Mouse (Mus musculus) layer of hippocampus, adult 9-10 months (tissue): ENCODE measurements around the gene Gm20388.
"Not testable (repeated sequence)": the region's sequence is repeated elsewhere in the genome, so short reads cannot be mapped to it uniquely, and the experiment has no call there.

Experiments used
- DNase-seq: peaks from one replicate; pipeline ENCODE4 v3.0.0; 2022; ENCODE audit warnings: low spot score

Gm20388 gene

DNA sequence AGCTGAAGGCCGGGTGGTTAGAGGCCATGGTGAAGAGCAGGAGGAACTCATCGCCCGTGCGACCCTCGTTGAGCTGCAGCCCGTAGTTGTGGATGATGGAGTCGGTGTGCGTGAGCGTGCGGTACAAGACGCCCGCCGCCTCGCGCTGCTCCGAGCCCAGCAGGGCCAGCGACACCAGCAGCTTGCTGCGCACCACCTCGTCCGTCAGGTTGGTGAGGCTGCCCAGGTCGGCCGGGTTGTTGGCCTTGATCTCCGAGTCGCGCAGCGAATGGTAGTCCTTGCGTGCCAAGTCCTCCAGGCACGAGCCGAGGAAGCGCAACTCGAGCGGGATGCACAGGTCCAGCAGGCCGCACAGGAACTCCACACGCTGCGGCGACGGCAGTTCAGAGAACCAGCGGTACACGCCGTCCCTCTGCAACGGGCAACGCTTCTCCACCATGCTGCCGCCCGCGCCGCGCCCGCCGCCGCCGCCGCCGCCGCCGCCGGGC lies 1741.3 kb downstream of the Gm20388 start:
- no peak for DNase-seq

DNA sequence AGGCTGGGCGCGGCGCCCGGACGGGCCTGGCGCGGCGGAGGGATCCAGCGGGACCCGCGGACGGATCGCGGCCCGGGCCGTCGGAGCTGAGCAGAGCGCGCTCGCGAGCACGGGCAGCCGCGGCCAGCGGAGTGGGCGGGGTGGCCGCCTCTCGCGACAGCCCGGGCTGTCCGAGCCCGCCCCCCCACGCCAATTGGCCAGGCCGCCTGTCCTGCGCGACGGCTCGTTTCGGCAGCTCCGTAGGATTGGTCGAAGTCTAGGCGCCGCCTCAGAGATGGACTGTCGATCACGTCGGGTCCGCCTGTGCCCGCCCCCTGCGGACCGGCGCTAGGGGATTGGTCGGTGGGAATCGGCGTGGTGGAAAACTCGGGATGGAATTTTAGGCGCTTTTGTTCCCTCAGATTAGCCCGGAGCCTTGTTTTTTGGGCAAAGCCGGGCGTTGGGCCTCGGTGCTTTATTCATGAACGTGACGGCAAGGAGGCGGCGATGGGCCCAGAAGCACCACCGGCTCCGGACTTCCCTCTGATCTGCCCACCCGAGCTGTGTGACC lies 1742.2 kb downstream of the Gm20388 start, which contains the start of gene Zcchc14:
TSS of gene Zcchc14 (minus strand) at position 128 of the 550 bp plus-strand sequence.
- DNase-seq, result peak; percentile 94

DNA sequence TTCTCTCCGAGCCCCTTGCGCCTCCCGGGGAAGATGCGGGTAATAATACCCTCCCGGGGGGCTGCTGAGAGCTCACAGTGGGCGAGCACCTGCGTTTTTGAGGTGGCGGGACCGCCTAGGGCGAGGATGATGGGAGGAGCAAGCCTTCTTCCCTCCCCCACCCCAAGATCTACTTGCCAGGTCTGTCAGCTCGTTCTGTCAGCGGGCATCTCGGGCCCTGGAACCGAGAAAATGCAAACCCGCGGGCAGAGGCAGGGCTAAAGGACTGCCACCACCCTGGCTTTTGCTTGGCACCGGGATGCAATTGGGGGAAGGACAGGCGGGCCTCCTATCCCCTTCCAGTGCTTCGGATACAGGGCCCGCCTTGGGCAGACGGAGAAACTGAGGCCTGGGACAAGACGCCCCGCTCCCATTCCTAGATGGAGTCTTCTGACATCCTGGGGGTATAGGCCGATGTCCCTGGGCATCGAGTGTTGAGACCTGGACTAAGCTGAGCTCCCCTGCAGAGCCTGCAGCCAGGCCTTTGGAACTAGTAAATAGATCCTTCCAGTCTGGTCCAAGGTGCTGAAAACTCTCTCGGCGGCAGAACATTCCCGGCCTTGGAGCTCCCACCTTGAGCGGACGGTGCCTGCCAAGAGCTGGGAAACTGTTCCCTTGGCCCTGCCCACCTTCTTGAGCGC lies 1742.8 kb downstream of the Gm20388 start:
- no peak for DNase-seq

DNA sequence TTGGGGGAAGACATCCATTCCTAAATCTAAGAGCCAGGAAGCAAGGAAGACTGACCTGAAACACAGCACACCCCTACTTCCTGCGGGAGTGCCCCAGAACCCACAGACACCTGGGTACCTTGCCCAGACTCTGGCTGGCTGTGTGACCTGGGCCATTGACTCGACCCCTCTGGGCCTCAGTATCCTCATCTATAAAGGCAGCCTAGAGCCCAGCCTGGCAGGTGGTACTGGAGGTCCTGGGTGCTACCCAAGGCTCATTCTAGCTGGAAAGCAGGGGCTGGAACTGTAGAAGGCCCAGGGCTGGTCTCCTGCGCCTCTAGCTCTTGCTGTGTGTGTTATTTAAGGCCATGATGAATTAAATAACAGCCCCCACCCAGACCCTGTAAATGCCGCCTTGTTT lies 1743.5 kb downstream of the Gm20388 start:
- no peak for DNase-seq

DNA sequence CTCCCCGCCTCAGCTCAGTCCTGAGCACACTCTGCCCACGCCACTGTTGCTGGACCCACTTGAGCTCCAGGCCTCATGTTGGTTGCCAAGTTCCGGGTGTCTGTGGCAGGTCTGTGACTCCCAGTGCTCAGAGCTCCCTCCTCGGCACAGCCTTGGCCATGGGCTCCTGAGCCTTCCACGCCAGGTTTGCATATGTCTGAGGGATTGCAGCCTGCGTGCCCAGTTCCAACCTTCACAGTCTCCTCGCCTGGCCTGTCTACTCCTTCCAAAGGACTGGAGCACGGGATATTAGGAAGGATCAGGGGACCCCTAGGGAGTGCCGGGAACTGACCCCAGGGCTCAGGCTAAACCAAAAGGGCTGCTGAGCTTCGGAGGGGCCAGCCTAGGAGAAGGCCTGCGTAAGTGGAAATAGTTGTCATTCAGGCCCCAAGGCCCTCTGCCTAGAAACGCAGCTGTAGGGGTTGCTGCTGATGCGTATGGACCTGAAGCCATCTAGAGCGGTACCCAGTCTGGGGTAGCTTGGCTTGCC lies 1744.4 kb downstream of the Gm20388 start:
- no peak for DNase-seq

DNA sequence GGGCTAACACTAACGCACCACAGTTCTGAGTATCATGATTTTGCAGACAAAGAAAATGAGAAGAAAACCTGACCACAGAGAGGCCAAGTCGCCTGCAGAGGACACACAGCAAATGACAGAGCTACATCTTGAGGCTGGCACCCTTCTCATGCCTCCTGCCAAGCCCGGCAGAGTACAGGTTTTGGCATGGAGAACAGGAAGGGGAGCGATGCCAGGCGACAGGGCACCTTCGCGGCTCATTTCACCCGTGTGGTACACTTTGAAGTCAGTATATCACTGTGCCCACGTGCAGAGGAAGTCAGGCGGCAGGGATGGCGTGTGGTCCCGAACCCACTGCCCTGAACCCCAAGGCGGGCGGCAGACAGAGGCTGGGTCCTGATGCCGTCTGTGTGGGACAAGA lies 1750.0 kb downstream of the Gm20388 start:
- no peak for DNase-seq

DNA sequence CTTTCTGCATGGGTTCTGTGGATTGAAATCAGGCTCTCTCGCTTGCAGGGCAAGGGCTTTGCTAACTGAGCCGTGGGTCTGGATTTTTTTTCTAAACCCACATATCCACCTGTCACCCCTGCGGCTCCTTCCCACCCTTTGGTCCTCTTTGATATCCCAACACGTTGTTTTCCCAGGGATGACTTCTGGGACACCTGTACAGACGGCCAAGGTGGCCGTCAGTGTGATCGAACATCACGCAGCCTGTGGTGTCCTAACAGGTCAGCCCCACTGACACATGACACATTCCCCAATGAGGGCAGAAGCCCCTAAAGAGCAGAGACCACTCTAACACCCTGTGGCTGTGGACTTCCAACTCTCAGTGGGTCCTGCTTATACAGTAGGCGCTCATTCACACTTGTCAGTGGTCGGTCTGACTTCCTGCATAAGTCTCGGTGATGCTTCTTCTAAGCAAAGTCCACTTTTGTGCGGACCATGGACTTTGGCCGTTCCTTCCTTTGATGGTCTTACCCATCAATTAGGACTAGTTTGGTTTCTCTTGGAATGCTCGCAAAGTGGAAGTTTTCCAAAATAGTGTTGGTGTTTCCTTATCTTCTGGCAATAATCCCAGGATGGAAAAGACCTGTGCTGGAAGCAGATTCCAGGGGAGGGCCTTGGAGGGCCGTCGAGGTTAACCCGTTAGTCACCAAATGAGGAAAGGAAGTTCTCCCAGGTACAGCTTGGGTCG lies 1751.2 kb downstream of the Gm20388 start:
- no peak for DNase-seq

DNA sequence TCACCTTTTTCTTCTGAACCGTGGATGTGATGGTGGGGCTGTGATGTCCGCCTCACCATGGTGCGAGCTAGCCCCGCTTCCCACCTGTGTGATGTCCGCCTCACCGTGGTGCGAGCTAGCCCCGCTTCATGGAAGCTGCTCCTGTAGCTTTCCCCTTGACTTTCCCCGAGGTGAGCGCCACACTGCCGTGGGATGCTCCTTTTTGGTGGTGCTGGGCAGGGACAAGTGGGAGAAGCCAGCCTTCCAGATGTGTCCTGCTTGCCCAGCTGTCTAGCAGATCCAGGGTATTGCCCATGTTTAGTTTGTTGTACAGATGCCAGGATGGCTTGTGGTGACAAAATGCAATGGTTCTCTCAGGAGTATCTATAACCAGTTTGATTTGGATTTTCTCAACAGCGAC lies 1752.5 kb downstream of the Gm20388 start:
- DNase-seq, result no peak

DNA sequence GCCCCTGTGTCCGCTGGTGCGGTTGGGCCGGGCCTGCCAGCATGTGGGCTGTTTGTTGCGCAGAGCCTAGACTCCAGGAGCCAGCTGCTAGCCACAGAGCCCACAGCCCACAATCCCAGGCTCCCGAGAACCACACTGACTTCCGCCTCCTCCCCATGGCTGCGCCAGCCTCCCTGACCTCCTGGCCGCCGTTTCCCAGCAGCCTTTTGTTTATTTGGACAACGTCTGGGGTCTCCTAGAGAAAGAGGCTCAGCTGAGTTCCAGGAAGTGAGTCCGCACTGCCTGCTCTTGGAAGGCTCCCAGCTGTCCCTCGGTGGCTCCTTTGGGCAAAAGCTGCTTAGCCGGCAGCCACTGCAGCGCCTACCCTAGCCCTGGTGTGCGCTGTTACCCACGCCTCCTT lies 1754.7 kb downstream of the Gm20388 start:
- DNase-seq, result no peak

DNA sequence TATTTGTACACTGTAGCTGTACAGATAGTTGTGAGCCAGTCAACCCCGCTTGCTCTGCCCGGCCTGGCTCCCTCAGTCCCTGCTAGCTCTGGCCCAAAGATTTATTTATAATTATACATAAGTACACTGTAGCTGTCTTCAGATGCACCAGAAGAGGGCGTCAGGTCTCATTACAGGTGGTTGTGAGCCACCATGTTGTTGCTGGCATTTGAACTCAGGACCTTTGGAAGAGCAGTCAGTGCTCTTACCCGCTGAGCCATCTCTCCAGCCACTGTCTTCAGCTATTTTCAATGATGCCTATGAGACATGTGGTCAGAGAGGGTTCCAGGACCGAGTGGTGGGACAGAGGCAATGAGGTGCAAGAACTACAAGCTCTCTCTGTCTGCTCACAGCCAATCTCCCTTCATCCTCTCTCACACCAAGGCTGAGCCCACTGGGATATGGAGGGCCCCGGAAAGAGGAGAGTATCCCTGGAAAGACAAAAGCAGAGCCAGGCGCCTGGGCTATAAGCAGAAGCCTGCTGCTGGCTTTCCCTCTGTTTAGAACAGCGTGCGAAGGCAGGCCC lies 1757.4 kb downstream of the Gm20388 start:
- not testable (repeated sequence) for DNase-seq

DNA sequence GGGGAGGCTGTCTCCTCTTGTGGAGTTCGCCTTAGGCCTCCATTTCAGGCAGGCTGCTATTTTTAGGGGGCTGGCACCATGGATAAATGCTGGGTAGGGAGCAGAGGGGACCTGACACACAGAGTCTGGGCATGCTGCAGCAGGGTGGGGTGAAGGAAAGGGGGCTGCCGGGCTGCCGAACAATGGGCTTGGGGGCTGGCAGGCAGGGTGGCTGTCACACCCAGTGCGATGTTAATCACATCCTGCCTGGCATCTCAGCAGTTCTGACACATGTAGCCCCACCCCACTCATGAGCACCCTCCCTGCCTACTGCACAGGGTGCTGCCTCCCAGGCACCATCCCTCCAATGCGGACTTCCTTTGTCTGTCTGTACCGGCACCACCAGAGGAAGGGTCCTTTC lies 1757.9 kb downstream of the Gm20388 start:
- DNase-seq, result no peak

DNA sequence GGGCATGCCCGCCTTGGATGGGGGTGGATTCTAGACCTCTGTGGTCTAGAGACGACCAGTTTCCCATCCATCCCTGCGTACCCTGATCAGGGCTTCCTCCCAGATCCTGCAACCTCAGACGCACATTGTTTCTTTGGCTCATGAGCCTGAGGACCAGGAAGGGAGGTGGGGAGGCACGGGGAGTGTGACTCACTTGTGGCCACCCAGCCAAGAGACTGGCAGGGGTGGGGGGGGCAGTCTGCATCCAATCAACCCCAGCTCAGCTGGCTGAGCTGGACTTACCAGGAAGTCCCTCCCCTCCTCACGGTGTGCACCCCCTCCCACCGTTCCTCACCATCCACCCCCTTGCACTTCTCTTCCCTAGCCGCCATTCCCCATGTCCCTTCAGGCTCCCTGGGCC lies 1758.6 kb downstream of the Gm20388 start:
- DNase-seq, result no peak

DNA sequence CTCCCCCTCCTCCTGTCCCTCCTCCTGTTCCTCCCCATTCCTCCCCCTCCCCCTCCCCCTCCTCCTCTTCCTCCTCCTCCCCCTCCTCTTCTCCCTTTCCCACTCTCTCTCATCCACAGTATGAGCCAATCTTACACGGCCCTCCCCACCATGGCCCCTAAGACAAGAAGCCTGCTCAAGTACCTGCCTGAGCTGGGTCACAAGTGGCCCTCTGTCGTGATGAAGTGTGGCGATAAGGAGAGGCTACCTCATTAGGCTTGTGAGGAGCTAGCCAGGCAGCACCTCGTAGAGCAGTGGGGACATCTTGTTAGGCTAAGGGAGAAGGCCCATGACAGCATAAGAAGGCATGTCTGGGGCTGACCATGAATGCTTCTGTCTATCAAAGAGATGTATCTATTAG lies 1762.5 kb downstream of the Gm20388 start:
- no peak for DNase-seq

DNA sequence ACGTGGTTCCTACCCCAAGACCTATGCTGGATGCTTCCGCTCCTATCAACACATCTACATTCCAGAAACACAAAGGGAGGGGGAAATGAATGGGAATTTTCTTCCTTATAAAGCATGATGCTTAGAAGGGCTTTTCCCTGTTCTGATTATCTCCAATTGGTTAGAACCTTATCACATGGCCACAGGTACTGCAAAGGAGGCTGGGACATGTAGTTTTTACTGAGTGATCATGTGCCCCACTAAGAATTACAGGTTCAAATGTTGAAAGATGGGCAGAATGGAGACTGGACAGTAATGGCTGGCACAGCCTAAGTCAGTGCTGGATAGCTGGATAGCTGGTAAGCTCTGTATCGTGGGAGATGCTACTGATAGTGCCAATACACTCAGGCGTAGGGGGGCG lies 1763.3 kb downstream of the Gm20388 start:
- no peak for DNase-seq

DNA sequence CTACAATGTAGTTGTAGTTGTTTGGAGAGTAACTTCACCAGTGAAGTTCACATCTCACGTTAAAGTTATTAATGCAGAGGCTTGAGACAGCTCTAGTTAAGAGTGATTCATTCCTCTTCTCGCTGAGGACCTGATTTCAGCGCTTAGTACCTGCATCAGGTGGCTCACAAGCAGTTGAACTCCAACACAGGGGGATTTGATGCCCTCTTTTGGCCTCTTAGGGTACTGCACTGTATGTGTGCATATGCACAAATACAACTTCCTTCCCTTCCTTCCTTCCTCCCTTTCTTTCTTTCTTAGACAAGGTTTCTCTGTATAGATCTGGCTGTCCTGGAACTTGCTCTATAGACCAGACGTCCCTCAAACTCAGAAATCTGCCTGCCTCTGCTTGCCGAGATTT lies 1763.9 kb downstream of the Gm20388 start:
- no peak for DNase-seq

DNA sequence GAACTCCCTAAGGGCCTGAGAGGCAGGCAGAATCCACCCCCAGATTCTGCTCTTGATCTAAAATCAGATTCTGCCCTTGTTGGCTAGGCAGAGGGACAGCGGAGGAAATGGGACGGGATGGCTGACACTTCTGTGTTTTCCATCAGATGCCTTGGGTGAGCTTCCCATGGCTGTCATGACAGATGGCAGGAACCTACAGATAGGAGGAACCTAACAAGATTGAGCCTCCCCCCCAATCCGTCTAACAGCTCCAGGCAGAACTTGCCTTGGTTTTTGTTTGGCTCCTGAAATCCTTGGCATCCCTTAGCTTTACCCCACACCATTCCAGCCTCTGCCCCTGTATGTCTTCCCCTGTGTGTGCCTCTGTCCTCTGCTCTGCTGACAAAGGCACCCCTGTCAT lies 1764.5 kb downstream of the Gm20388 start:
- DNase-seq, result no peak

DNA sequence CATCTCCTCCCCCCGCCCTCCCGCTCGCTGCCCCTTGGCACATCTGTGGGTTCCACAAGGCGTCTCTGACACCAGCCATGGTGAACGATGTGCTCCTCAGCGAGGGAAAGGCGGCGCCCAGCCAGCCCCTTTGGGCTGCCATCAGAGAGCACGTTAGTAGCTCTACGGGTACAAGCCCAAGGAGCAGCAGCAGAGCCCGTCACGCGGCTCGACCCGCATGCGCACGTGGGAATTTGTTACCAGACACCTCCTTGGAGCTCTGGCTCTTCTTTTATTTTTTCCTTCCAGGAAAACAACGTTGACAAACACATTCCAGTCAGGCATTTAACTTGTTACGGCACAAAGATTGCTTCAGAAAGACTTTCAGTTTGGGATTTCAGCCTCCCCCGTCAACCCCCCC lies 1765.1 kb downstream of the Gm20388 start:
- DNase-seq, result no peak

DNA sequence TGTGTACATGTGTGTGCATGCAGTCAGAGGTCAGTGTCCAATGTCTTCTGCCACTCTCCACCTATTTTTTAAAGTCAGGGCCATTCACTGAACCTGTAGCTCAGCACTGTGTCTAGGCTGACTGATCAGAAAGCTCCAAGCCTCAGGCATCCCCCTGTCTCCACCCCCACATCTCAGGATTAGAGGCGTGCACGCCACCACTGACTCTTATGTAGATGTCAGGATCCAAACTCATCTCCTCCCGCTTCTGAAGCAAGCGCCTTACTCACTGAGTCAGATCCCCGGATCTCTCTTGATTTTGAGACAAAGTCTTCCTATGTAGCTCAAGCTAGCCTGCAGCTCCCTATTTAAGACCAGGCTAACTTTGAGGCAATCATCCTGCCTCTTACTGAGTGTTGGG lies 1768.1 kb downstream of the Gm20388 start:
- DNase-seq, result no peak

DNA sequence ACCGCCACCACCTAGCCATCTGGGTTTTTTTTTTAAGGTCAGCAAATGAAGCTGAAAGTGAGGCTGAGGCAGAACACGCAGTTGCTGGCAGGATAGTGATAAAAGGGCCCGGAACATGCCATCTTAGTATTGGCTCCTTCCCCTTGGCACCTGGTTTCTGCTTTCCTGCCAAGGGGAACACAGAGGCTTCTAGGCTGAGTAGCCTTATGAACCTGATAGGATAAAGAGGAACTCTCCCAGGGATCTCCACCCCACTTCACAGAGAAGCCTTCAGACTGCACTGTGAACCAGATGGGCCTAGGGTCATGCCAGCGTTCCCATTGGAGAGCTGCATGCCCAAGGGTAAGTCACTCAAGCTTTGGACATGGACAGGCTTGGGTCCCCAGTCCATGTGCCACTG lies 1770.3 kb downstream of the Gm20388 start:
- no peak for DNase-seq

DNA sequence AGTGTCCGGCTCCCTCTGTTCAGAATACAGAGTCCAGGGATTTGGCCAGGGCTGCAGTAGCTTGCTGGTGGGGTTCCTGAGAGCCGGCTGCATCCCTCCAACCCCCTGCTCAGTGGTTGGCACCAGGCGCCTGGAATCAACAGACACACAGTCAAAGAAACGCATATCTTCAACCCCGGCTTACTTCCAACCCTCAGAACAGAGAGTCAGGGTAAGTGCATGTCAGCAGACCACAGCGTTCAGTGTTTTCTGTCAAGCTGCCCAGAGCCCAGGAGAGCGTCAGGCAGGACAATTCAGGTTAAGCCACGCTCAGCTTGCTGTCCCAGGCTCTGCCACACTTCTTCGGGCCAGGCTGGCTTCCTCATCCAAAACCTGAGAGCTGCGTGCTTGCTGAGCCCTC lies 1770.8 kb downstream of the Gm20388 start:
- DNase-seq, result no peak

DNA sequence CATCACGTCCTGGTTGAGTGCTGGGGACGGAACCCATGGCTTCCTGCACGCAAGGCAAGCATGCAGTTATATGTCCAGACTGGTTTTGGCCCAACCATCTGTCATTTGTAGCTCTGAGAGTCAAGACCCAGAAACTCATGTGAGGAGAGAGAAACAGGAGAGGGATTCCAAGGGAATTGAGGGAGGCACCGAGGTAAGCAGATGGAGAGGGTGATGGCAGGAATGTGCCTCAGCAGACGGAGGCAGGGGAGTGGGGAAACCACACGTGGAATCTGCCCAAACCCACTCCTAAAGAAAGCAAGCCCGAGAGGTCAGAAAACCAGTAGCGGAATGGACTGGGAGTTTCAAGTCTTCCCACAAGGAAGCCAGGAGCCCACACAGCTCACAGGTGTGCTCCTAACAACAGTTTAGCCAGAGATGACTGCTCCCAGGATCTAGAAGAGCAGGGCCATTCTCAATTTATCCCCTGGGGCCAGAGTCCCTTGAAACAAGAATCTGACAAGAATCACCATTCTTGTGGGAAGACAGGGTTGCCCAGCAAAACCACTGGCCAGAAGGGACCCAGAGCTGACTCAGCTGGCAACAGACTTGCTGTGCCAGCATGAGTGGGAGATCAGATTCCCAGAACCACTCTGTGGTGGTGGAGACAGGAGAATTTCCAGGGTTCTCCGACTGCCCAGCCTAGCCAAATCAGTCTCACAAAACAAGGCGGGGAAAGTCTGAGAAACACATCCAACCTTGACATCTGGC lies 1772.6 kb downstream of the Gm20388 start:
- no peak for DNase-seq

DNA sequence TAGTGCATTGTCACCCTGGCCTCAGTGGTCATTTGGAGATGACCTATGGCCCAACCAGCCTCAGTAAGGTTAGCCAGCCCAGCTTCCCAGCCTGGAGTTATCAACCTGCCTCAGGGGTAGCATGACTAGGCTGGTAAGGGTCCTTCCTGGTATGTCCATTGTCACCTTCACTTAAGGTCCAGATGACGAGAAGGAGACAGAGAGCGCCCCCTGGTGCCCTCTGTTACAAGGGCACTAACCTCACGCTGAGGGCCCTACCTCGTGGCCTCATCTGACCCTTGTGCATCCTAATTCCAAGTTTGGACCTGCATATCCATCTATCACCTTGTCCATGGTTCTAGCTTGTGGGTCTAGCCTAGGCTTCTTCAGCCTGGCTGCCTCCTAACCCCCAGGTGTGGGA lies 1774.8 kb downstream of the Gm20388 start:
- DNase-seq, result no peak
